Mouse (Mus musculus) regulatory T cell (primary cell): ENCODE results near the gene Milr1.
"Not testable (repeated sequence)": the region's sequence is repeated elsewhere in the genome, so short reads cannot be mapped to it uniquely, and the experiment has no call there.

Experiments
- in situ Hi-C: fragments of 300-600 bp; cut with MboI, MseI; formaldehyde crosslinking; loops from one replicate; pipeline ENCODE4 v1.15.1; 2025; ENCODE audit warnings: high pct_unique_total_duplicates

Gene Milr1

DNA sequence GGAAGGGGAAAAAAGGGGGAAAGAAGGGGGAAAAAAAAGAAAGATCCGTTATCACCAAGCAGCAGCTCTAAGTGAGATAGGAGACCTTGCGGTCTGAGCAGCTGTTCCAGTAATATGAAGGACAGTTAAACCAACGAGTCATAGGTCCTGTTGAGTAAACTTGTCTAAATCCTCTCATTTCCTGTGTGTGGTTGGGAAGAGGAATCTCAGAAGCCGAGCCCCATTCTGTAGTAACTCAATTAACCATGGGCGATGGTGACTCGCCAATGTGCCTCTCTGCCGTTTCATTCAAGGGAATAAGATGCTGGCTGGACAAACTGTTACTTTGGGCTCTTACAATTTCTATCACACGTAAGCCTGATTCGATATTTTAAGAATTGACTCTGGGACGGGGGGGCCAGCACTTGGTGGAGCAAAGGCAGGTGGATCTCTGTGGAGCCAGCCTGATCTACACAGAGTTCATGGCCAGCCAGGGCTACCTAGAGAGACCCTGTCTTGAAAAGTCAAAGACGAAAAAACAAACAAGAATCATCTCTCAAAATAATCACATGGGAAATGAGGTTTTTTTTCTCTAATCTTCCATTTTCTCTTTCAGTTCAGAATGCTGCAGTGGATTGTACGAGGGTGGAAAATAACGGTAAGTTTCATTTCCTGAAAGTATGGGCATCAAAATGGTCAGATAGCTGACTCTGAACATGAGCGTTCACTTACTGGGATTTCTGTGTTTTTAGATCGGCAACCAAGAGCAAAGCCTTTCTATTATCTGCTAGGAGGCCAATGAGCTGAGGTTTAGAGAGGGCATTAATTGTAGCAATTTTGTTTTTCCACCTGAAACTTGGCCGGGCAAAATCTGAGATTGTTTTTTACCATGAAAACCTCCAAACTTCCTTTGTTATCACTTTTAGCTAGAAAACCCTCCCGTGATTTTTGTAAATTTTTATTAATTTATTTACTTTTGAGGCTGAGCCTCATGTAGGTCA, at the start of gene Milr1:
Milr1 (plus strand) TSS at position 188 of the 980 bp plus-strand sequence.
- in situ Hi-C loops, result no loop called here

DNA sequence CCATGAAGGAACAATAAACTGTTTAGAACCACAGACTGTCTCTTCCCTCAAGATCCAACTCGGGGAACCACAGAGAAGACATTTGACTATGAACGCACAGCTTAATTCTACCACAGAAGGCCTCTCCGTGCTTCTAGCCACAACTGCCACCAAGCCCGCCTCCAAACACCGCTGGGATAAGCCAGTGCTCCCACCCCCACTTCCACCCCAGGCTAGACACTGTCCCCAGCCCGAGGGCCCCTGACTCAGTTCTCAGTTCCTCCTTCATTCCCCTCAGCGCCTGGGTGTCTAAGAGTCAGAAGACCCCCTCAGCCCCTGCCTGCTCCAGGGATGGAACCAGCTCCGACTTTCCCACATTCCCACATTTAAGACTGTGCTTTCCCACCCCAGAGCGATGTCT, 49.4 kb upstream of the Milr1 start:
- in situ Hi-C loops, result no loop called here

DNA sequence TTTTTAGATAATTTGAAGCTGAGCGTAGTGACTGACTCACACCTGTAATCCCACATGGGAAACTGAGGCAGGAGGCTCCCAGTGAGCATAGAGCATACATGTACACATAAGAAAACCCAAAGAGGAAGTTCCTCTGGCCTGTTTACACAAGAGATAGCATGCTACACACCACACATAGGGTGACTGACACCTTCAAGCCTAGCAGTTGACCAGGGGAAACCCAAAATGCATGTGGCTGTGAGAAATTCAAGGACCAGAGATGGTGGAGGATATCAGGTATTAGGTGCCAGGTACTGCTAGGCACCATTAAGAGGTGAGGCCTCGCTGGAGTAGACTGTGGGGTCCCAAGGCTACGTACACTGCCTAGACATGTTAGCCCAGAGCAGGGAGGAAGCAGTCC, 48.4 kb upstream of the Milr1 start:
- in situ Hi-C loops, result no loop called here

DNA sequence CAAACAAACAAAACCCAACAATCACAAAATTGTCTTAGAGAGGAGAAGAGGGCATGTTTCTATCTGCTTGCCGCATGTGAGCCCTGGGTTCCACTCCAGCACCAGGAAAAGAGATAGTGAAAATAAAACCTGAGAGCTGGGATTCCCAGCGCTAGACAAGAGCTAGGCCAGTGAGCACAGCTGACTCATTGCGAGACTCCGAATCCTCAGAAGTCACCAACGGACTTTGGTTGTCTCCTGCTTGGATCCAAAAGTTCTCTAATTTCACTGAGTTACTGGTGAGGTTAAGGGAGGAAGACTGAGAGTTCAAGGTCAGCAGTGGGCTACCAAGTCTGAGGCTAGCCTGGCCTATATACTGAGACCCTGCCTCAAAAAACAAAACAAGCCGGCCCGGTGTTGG, 47.1 kb upstream of the Milr1 start:
- in situ Hi-C loops, result no loop called here

DNA sequence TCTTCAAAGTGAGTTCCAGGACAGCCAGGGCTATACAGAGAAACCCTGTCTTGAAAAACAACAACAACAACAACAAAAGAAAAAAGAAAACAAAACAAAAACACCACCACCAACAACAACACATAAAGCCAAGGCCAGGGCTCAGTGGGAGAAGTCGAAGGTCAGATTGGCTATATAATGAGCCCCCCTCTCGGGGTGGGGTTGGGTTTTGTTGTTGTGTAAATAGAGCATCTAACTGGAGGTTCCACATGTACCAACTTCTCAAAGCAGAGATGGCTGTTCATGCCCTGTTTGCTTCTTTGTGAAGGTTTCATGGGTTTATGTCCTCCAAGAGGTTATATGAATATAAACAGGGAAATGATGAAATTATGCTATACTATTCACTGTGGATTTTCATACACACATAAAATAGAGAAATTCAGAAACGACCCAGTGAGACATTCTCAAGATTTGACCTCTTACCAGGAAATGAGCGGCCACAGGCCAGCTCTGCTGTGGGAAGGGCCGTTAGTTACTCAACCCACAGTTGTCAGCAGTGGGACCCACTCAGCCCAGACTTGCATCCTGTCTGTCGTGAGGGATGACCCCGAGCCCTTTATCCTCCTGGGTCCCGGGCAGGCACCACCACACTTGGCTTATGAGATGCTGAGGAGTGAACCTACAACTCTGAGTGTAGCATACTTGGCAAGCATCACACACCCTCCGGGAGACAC, 46.5 kb upstream of the Milr1 start:
- in situ Hi-C loops, result no loop called here

DNA sequence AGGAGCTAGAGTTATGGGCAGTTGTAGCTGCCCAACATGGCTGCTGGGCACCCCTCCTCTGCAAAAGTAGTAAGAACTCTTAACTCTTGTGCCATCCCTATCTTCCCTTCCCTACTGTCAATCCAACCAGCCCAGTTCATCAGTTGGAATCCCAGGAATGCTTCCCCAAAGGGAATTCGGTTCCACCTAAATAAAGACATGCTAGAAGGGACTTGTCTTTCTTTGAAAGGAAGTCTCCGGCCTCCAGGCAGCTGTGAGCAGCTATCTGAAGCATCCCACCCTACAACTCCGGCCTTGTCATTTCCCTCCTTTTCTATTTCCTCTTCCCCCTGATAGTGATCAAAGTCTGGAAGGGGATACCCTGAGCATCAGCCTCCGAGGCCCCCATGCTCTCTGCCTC, 44.8 kb upstream of the Milr1 start:
- in situ Hi-C loops, result no loop called here

DNA sequence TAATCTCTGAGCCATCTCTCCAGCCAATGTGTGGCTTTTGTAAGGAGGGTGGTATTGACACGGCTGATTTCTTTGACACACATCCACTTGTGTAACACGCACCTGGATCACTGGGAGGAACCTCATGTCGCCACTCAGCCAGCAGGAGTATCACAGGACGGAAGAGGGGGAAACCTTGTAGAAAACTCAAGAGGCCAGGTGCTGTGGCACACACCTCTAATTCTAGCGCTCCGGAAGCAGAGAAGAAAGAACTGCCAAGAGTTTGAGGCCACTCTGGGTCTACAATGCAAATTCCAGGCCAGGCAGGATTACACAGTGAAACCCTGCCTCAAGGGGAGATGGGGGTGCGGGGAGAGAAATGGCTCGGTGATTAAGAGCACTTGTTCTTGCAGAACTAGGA, 43.9 kb upstream of the Milr1 start:
- in situ Hi-C loops, result no loop called here

DNA sequence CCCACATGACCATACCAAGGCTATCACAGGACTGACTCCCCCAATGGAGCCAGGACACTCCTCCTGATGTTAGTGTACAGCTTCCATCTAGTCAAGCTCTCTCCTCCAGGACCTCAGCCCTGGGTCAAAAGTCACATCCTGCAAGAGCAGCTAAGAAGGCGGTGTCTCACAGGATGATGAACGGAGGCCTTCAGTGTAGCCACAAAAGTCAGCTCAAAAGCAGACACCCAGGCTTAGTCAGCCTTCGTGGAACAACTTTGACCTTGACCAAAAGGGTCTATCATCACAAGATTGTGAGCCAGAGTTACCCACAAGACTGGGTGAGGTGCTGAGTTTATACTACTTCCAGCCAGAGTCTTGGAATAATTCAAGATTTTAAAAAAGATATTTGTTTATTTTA, 43.2 kb upstream of the Milr1 start:
- in situ Hi-C loops, result no loop called here

DNA sequence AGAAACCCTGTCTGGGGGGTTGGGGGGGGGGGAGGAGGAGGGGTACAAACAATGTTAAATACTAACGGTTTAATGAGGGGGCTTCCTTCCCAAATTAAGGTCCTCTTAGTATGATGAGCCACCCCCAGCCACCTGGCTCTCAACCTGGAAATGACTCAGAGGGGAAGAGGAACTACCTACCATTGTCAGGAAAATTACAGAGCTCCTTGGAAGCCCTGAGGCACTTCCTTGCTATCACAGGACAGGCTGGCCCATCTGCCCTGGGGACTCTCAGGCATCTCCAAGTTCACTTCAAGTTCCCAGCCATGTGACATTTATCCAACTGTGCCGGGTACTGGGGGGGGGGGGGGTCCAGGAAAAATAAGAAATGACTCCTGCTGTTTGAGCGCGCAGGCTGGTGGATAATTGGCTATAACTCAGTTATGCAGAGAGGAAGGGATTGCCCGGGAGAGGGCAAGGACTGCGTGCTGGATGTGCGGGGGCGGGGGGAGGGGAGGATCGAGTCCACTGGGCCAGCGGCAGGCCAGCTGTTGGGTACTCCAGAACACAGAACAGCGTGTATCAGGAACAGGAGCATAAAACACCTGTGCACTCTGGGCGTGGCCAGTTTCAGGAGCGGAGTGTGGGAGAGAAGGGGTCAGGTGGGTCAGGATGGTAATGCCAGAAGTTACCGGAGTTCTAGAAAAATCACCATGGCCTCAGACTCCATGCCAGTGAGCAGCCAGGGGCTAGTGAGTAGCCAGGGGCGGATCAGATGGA, 41.6 kb upstream of the Milr1 start:
- in situ Hi-C loops, result no loop called here

DNA sequence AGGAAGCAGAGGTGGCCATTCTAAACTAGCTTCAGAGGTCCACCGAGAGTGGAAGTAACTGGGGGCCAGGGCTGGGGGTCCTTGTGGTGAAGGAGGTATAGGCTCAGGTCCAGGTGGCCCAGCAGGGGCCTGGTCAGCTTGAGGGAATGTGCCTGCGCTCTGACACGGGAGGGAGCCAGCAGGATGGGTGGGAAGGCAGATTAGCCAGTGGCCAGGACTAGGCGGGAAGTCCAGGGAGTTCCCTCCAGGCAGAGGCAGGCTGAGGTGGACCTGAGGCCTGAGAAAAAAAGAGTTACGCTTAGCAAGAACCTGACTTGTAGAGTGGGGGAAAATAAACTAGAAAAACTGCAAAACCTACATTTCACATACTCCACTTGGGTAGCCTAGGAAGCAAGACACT, 40.2 kb upstream of the Milr1 start:
- in situ Hi-C loops, result no loop called here

DNA sequence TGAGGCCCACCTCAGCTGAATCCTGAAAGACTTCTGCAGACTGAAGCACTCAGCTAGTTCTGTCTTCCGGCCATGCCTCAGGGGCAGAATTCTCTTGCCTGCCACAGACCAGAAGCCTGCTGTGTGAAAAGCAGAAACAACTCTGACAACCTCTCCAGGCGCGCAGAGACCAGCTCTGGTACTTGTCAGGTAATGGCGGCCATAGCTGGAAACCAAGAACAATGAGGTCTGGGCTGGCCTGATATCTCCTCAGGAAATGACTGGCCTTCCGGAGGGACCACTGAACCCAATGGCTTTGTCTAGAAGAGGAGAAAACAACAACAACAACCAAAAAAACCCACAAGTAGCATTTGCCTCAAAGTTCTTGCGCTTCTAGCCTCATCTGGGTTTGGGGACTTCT, 36.0 kb upstream of the Milr1 start:
- in situ Hi-C loops, result no loop called here

DNA sequence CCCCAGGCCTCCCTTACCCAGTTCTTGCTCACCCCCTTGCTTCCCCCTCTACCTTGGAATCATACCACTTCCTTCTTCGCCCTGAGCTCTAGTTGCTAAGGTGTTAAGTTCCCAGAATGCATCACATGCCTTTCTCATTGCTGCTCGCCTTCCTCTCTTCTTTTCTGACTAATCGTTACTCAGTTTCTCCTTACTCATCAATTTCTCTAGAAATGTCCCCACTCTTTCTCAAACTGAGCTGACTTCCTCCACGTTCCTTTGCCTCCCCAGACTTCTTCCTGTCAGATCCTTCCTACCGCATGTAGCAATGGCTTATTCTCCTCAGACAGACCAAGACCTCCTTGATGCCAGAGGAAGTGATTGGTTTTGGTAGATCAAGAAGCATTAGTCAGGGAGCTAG, 34.5 kb upstream of the Milr1 start:
- in situ Hi-C loops, result no loop called here

DNA sequence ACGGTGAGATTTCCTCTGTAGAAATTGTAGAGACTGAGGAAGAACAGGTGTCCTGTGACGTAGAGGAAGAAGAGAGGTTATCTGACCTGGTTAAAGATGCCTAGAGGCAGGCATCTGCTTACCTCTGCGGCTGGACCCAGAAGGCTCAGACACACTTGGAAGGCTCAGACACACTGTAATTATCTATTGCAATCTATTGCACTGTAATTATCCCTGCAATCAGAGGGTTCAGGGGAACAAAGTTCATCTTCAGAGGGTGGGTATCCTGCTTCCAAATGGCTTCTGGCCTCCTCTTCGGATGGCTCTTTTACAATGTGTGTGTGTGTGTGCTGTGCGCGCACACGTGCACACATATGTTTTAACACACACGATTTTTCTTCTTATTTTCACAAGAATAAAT, 30.6 kb upstream of the Milr1 start:
- in situ Hi-C loops, result no loop called here

DNA sequence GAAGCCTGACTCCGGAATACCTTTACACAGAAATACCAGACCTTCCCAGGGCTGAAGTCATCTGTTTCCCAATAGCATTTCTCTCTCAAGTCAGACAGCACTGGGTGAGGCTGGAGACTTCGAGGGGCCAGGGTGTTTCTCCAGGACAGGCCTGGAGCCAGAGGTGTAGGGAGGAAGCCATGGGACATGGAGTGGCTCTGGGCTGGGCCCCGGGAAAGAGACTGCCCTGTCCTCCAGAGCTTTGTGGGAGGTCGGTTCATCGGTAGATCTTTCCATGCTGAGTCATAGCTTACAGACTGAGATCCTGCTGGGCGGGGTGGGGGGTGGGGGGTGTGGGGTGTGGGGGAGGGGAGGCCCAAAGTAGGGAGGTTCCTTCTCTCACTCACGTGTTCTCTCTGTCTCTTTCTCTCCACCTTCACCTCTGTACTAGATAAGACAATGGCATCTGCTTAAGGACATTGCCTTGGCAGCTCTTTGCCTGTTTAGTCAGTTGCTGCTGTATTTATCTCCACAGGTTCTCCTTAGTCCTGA, 28.1 kb upstream of the Milr1 start:
- in situ Hi-C loops, result no loop called here

DNA sequence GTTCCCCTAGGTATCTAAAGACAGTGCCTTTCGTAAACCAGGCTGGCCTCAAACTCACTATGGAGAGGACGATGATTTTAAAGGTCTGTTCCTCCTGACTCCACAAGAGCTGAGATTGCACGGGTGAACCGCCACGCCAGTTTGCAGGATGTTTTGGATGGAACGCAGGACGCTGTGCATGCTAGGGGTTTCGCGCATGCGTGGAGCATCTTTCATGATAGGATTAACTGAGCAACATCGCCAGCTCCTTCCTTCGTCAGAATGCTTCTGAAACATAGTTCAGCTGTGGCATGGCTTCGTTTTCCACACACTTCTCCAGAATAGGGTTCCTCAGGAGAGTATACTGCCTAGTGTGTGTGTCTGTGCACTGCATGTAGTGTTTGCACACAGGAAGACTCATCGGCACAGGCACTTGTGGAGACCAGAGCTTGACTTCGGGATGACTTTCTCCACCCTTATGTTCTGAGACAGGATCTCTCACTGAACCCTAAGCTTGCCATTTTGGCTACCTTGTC, 27.4 kb upstream of the Milr1 start:
- in situ Hi-C loops, result no loop called here

DNA sequence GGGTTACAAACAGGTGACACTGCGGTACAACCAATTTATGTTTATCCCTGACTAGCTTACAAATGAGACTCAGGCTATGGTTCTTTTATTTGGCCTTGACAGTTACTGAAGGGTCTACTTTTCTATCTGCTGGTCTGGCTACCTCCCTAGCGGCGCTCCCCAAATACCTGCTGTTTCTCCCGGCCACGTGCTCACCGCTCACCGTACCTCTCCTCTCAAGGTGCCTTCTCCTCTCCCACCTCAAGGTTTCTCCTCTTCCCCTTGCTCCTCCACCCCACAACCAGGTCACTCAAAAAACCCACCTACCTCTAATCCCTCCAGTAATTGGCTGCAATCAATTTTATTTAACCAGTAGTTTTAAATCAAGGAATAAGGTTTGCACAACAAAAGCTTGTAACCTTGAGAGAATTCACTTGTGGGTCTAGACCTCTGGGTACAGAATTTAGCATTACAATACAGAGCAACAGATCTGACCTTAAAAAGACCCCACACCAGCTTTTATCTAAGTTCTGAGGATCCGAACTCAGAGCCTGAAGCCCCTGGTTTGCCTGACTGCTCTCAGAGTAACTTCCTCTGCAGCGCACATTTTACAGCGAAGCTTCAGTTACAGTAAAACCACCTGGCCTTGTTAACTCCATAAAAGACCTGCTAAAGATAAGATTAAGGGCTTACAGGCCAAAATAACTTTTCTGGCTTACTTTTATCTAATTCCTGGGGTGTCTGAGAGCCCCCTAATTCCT, 26.7 kb upstream of the Milr1 start:
- in situ Hi-C loops, result no loop called here

DNA sequence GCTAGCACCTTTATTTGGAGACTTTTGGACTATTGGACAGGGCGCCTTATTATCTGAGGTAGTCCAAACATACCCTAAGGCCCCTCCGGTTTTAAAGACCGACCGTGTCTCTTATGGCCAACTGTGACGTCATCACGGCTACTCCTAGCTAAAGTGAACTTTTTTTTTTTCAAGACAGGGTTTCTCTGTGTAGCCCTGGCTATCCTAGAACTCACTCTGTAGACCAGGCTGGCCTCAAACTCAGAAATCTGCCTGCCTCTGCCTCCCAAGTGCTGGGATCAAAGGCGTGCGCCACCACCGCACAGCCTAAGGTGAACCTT, 26.1 kb upstream of the Milr1 start:
- in situ Hi-C loops, result not testable (repeated sequence)

DNA sequence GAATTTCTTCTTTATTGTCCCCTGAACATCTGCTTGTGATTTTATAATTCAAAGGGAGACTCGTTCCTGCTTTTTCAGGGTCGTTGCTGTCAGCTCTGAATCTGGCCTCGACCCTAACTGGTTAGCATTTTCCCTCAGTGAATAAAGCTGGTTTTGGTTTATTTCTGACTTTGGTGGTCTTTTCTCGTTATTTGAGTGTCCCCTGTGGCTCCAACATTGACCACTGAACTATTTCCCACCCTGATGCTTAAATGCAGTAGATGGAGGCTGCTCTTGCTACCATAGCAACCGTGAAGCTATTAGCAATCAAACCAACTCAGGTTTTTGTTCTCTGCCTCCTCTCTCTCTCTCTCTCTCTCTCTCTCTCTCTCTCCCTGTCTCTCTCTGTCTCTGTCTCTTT, 23.1 kb upstream of the Milr1 start:
- in situ Hi-C loops, result no loop called here

DNA sequence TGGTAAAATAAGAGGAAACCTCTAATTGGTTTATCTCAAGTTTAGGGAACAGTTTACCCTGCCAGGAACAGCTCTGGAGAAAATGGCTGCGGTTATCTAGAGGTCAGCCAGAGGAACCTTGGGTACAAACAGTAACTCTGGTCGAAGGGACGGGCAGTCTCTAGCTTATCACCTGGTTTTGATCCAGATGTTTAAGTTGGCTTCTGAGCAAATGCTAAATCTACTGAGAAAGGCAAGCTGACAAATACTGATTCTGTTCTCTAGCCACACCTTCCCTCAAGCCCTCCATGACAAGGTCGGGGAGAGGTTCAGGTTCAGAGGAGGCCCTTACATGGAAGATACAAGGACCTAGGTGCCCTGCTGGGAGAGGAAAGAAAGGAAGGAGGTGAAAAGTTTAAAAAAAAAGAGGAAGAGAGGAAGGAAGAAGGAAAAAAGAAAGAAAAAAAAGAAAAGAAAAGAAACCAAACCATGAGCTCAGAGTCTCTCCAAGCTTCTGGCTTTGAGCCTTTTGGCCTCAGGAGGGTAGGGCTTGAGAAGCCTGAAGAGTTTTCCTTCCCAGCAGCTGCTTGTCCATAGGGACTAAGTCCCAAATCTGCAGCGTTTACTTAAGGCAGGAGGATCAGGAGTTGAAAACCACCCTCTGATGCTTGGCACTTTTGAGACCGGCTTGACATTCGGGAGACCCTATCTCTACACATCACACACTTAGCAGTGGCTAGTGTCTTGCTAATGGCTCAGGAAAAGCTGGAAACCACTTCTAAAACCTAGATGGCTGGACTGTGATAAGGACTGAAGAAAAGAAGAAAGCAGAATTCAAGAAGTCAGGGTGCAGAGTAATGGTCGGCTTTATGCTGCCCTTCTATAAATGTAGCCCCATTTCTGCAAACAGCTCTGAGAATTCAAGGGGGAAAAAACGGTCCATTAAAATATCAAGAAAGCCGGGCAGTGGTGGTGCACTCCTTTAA, 22.3 kb upstream of the Milr1 start:
- in situ Hi-C loops, result no loop called here

DNA sequence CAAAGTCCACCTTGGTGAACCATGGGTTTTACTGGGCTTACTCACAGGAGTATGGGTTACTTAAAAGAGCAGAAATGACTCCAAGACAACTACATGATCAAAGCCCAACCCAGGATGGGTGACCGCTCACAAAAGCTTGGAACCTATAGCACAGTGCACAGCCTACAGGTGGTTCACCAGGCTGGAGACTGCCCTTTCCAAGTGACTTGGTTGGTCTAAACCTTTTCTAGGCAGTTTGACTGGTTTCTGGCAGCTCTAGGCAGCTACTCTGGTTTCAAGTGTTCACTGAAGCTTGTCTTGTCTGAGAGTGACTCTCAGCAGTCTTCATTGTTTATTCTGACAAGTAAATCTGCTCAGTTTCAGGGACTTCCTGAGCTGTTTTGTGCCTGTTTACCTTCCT, 21.4 kb upstream of the Milr1 start:
- in situ Hi-C loops, result no loop called here
